Comparison of ENCODE assay signal across 8 mouse cellular contexts in genomic region chr3:88758045-88758500, GRCm38 (mm10). TPM values are rescaled to one million over a fixed set of nuclear protein-coding genes. Genes with fewer than 3 reads are reported as not detected.
A peak's percentile ranks its signal among the peaks of the same experiment; 100 is the strongest.
DNase-seq lines count a peak whose midpoint lies in the region; ATAC-seq and TF ChIP-seq lines count a peak whose summit lies in the region.

No protein-coding gene starts in this region.

- no peak for ATAC-seq in embryonic facial prominence, embryonic 13.5 days (ENCODE audit: insufficient number of reproducible peaks, insufficient read depth, low FRiP score, low TSS enrichment, low read depth)
- peak; percentile 90 for ATAC-seq in midbrain, embryonic 13.5 days
- peak; percentile 67; the same call in 1 of the 2 replicates for ATAC-seq in stomach, postnatal 0 days (ENCODE audit: low FRiP score, low TSS enrichment)
- no peak for ATAC-seq in granulocyte monocyte progenitor cell, adult 5-6 weeks (replicated peaks; ENCODE audit: poor library complexity, severe bottlenecking)

- H3K4me3 ChIP-seq in embryonic facial prominence, embryonic 13.5 days, result no peak overlapping the region
- H3K4me3 ChIP-seq in limb, embryonic 10.5 days, result no peak overlapping the region
- H3K4me3 ChIP-seq in midbrain, embryonic 13.5 days (replicated peaks), result peak overlapping the region; percentile 4
- no peak overlapping the region for H3K4me3 ChIP-seq in stomach, postnatal 0 days (ENCODE audit: low read depth, low read length)

- DNase-seq in brain, adult 2 months (ENCODE audit: low read depth, low spot score), result peak; percentile 95
- peak; percentile 74 for DNase-seq in heart, adult 8-10 months (ENCODE audit: low spot score)
- peak; percentile 44 for DNase-seq in kidney, adult 9 months
- DNase-seq in limb, embryonic 10.5 days (ENCODE audit: low spot score), result no peak
- peak; percentile 60 for DNase-seq in stomach, postnatal 0 days (ENCODE audit: low spot score)

- H3K9ac ChIP-seq in embryonic facial prominence, embryonic 13.5 days, result peak overlapping the region; percentile 32; the same call in 1 of the 2 replicates
- H3K9ac ChIP-seq in midbrain, embryonic 13.5 days (replicated peaks), result peak overlapping the region; percentile 62
- H3K9ac ChIP-seq in stomach, postnatal 0 days (ENCODE audit: low read length), result peak overlapping the region; percentile 2; the same call in 1 of the 2 replicates

- H3K4me2 ChIP-seq in embryonic facial prominence, embryonic 13.5 days, result no peak overlapping the region
- H3K4me2 ChIP-seq in midbrain, embryonic 13.5 days (replicated peaks), result peak overlapping the region; percentile 37
- H3K4me2 ChIP-seq in stomach, postnatal 0 days (replicated peaks; ENCODE audit: low read depth), result 0 out of 2 replicates have a peak overlapping the region, but pooled peaks have one; percentile 11

- no peak for TF ChIP-seq EP300 in stomach, postnatal 0 days (optimal IDR thresholded peaks at IDR 0.05)

- no peak for TF ChIP-seq CTCF in stomach, postnatal 0 days (IDR thresholded peaks at IDR 0.05; ENCODE audit: low read depth)

- no peaks in the 10 kb centered on the region for H3K27me3 ChIP-seq in embryonic facial prominence, embryonic 13.5 days
- H3K27me3 ChIP-seq in limb, embryonic 10.5 days (ENCODE audit: low read depth, poor library complexity, severe bottlenecking), result no peaks in the 10 kb centered on the region
- H3K27me3 ChIP-seq in midbrain, embryonic 13.5 days, result no peaks in the 10 kb centered on the region
- no peaks in the 10 kb centered on the region for H3K27me3 ChIP-seq in stomach, postnatal 0 days (ENCODE audit: control insufficient read depth, insufficient read depth, low read length)

- WGBS in embryonic facial prominence, embryonic 13.5 days, result 24% methylated on average over 5 of the region's 5 CpGs
- WGBS in limb, embryonic 10.5 days, result 26% methylated on average over 5 of the region's 5 CpGs
- WGBS in midbrain, embryonic 13.5 days, result 2% methylated on average over 5 of the region's 5 CpGs
- 12% methylated on average over 5 of the region's 5 CpGs for WGBS in stomach, postnatal 0 days

- H3K27ac ChIP-seq in embryonic facial prominence, embryonic 13.5 days, result peak overlapping the region; percentile 48
- peak overlapping the region; percentile 71 for H3K27ac ChIP-seq in limb, embryonic 10.5 days
- peak overlapping the region; percentile 92 for H3K27ac ChIP-seq in midbrain, embryonic 13.5 days
- peak overlapping the region; percentile 82 for H3K27ac ChIP-seq in stomach, postnatal 0 days (replicated peaks)

- H3K4me1 ChIP-seq in embryonic facial prominence, embryonic 13.5 days, result peaks cover 6% of the 10 kb centered on the region; the same call in 1 of the 2 replicates
- peaks cover 16% of the 10 kb centered on the region for H3K4me1 ChIP-seq in limb, embryonic 10.5 days
- peaks cover 72% of the 10 kb centered on the region for H3K4me1 ChIP-seq in midbrain, embryonic 13.5 days (replicated peaks)
- H3K4me1 ChIP-seq in stomach, postnatal 0 days (replicated peaks; ENCODE audit: control insufficient read depth, insufficient read depth), result peaks cover 5% of the 10 kb centered on the region; the same call in 1 of the 2 replicates

- peaks cover 19% of the 10 kb centered on the region for H3K36me3 ChIP-seq in embryonic facial prominence, embryonic 13.5 days
- H3K36me3 ChIP-seq in limb, embryonic 10.5 days, result peaks cover 61% of the 10 kb centered on the region
- H3K36me3 ChIP-seq in midbrain, embryonic 13.5 days, result peaks cover 82% of the 10 kb centered on the region
- no peaks in the 10 kb centered on the region for H3K36me3 ChIP-seq in stomach, postnatal 0 days (ENCODE audit: control insufficient read depth, insufficient read depth, low read length)

- no peaks in the 10 kb centered on the region for H3K9me3 ChIP-seq in embryonic facial prominence, embryonic 13.5 days
- H3K9me3 ChIP-seq in limb, embryonic 10.5 days (replicated peaks), result no peaks in the 10 kb centered on the region
- no peaks in the 10 kb centered on the region for H3K9me3 ChIP-seq in midbrain, embryonic 13.5 days
- no peaks in the 10 kb centered on the region for H3K9me3 ChIP-seq in stomach, postnatal 0 days (ENCODE audit: control insufficient read depth, low read length)

RNA-seq across cellular contexts. Expression of gene Syt11, which starts 16.9 kb away (rescaled TPM):
- polyA plus RNA-seq in embryonic facial prominence, embryonic 13.5 days (2015; fragmentation: Nextera tagmentation; extraction: Ambion mirVana), result 16.9 and 19.7 TPM in 2 replicates
- total RNA-seq in heart, adult 8-10 months (2022), result 1 to 10 TPM; 6.4 to 9.0 (median 7.7) TPM
- 15.1 and 28.1 TPM in 2 replicates for polyA plus RNA-seq in limb, embryonic 10.5 days (2016; fragmentation: Nextera tagmentation; extraction: Ambion mirVana)
- 200 and 211 TPM in 2 replicates for polyA plus RNA-seq in midbrain, embryonic 13.5 days (2015; fragmentation: Nextera tagmentation; extraction: Ambion mirVana)
- 9.6 and 10.1 TPM in 2 replicates for polyA plus RNA-seq in stomach, postnatal 0 days (2015; fragmentation: Nextera tagmentation; extraction: Ambion mirVana)
- 0.19 and 0.62 TPM in 2 replicates for total RNA-seq in granulocyte monocyte progenitor cell, adult 5-6 weeks (2014; fragmentation: Nextera tagmentation)
- 0.65 and 1.1 TPM in 2 replicates for total RNA-seq in granulocyte monocyte progenitor cell, adult 5-6 weeks (2017)

RNA-seq across cellular contexts. Expression of gene Rit1, which starts 41.4 kb away (rescaled TPM):
- 51.4 and 54.4 TPM in 2 replicates for polyA plus RNA-seq in embryonic facial prominence, embryonic 13.5 days (2015; fragmentation: Nextera tagmentation; extraction: Ambion mirVana)
- 10 to 100 TPM; 61.8 to 76.1 (median 67.9) TPM for total RNA-seq in heart, adult 8-10 months (2022)
- polyA plus RNA-seq in limb, embryonic 10.5 days (2016; fragmentation: Nextera tagmentation; extraction: Ambion mirVana), result 26.8 and 28.4 TPM in 2 replicates
- polyA plus RNA-seq in midbrain, embryonic 13.5 days (2015; fragmentation: Nextera tagmentation; extraction: Ambion mirVana), result 51.1 and 52.1 TPM in 2 replicates
- polyA plus RNA-seq in stomach, postnatal 0 days (2015; fragmentation: Nextera tagmentation; extraction: Ambion mirVana), result 85.5 and 86.9 TPM in 2 replicates
- 17.5 and 20.5 TPM in 2 replicates for total RNA-seq in granulocyte monocyte progenitor cell, adult 5-6 weeks (2014; fragmentation: Nextera tagmentation)
- total RNA-seq in granulocyte monocyte progenitor cell, adult 5-6 weeks (2017), result 20.0 and 26.5 TPM in 2 replicates

Comparison
In these comparisons a context has a peak if more than half of its experiments do, and no peak if none do; other contexts are left out.
1. ATAC-seq: peak in midbrain, embryonic 13.5 days (single experiment) and stomach, postnatal 0 days (single experiment); none in embryonic facial prominence, embryonic 13.5 days (single experiment) and granulocyte monocyte progenitor cell, adult 5-6 weeks (single experiment).
2. H3K9ac ChIP-seq: peak in every context shown above with its lines; median percentile 62 in midbrain, embryonic 13.5 days; 32 in embryonic facial prominence, embryonic 13.5 days; 2 in stomach, postnatal 0 days.
3. Peak in every context shown above with its lines, with median percentiles within 50 percentile points of each other: H3K27ac ChIP-seq.